Mouse (Mus musculus): ENCODE results near the gene Cbr4. TPM values are rescaled to one million over a fixed set of nuclear protein-coding genes. Genes with fewer than 3 reads are reported as not detected.
A peak's percentile ranks its signal among the peaks of the same experiment; 100 is the strongest.

The Cbr4 gene
- polyA plus RNA-seq, 1 experiment from 2014 or later, result 42.4 TPM

DNA sequence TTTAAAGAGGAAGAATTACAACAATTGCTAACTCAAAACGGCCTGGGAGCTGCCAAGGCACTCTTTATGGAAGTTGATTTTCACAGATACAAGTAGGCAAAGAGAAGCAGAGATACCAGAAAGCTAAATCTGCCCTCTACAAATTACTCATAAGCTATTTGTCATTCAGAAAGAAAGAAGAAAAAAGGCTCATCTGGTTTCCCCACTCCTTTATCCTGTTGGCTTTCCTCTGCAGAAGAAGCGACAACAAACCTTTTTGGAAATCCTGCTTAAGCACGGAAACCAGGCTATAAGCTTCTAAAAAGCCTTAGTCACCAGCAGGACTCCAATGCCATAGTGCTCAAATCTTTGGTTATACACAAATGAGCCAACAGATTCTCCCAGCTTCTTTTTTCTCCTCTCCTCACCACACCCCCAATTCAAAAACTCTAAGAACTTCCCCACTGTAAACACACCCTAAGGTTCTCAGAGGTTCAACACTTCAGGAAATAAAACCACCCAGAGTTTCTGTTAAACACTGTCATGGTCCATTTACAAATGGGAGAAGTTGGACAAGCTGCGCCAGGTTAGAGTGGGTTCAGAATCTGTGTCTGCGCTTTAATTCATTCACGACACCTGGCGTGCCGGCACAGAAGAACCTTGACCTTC lies 65.3 kb downstream of the Cbr4 start:
- H3K27me3 ChIP-seq, result no peaks in the 10 kb centered on the region
- no peak overlapping the region for H3K9ac ChIP-seq
- H3K4me2 ChIP-seq, result no peak overlapping the region
- no peak for ATAC-seq (replicated peaks; ENCODE audit: insufficient number of reproducible peaks, insufficient read depth, low FRiP score, low read depth)
- H3K9me3 ChIP-seq (replicated peaks), result peaks cover 8% of the 10 kb centered on the region
- H3K27ac ChIP-seq, result no peak overlapping the region; the same call in 1 of the 2 replicates
- H3K4me3 ChIP-seq, result no peak overlapping the region
- peaks cover 28% of the 10 kb centered on the region for H3K36me3 ChIP-seq
- WGBS, result 82% methylated on average over 8 of the region's 8 CpGs
- H3K4me1 ChIP-seq (replicated peaks), result peaks cover 22% of the 10 kb centered on the region

DNA sequence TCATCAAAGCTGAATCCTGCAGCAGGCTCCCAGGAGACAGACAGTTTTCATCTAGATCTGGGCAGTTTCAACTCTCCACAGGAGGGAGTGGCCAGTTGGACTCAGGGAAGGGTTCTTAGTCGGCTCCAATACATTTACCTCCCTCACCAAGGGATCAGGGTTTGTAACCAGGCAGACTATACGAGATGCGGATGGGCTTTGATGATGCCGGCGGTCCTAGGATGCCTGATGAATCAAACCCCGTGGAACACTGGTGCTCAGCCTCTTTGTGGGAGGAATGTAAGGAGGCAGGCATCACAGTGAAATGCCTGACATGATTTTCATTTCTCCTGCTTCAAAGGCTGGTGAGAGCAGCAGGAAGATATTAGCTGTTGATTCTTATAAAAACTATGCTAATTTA lies 67.8 kb downstream of the Cbr4 start:
- 55% methylated on average over 6 of the region's 6 CpGs for WGBS
- Histone ChIP-seq H3K27me3 (no peaks in the 10 kb centered on the region), H3K4me2 (no peak overlapping the region), H3K4me1 (replicated peaks) (peaks cover 44% of the 10 kb centered on the region), H3K9ac (no peak overlapping the region), H3K36me3 (peaks cover 5% of the 10 kb centered on the region), H3K9me3 (replicated peaks) (no peaks in the 10 kb centered on the region), H3K27ac (0 out of 2 replicates have a peak overlapping the region, but pooled peaks have one; percentile 12), H3K4me3 (no peak overlapping the region)
- no peak for ATAC-seq (replicated peaks; ENCODE audit: insufficient number of reproducible peaks, insufficient read depth, low FRiP score, low read depth)

DNA sequence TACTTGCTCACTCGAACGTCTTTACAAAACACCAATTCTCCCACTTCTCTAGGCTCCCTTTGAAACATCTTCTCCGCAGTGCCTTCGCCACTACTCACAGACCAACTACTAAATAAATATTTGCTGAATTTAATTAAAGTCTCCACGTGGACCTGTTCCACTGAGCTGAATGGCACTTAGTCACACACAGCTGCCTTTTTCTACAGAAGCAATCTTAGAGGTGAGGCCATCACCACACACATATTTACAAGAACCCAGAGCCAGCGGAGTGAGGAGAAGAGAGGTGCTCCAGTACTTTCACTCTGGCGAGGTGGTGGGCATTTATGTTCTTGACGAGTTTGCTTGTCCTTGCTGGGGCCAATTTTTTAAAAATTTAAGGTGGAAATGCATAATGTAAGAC lies 68.7 kb downstream of the Cbr4 start:
- Histone ChIP-seq H3K4me2 (no peak overlapping the region), H3K4me1 (replicated peaks) (peaks cover 49% of the 10 kb centered on the region), H3K9me3 (replicated peaks) (no peaks in the 10 kb centered on the region), H3K27me3 (no peaks in the 10 kb centered on the region), H3K27ac (no peak overlapping the region), H3K9ac (no peak overlapping the region), H3K4me3 (no peak overlapping the region), H3K36me3 (no peaks in the 10 kb centered on the region)
- ATAC-seq (replicated peaks; ENCODE audit: insufficient number of reproducible peaks, insufficient read depth, low FRiP score, low read depth), result no peak
- WGBS, result 80% methylated on average over 8 of the region's 8 CpGs
